Mouse (Mus musculus) ovary, postnatal 14 days (tissue): ENCODE results near the gene Pnrc1.

ENCODE experiments used
- DNase-seq: peaks from one replicate; pipeline ENCODE4 v3.0.0; 2022; ENCODE audit warnings: low spot score

The Pnrc1 gene

GRCm38 (mm10) chr4:33270386-33271314, 19.3 kb downstream of the Pnrc1 start:
- DNase-seq, result no peak

- no peak for DNase-seq
Measured at GRCm38 (mm10) chr4:33264979-33265726, 24.8 kb downstream of the Pnrc1 start.

- DNase-seq, result no peak
Measured at GRCm38 (mm10) chr4:33262897-33263296, 27.1 kb downstream of the Pnrc1 start.

GRCm38 (mm10) chr4:33261311-33261753, 28.6 kb downstream of the Pnrc1 start:
- peak; percentile 91 for DNase-seq

- DNase-seq, result no peak
Measured at GRCm38 (mm10) chr4:33260311-33260710, 29.7 kb downstream of the Pnrc1 start.

GRCm38 (mm10) chr4:33257263-33257964, 32.5 kb downstream of the Pnrc1 start:
- no peak for DNase-seq

GRCm38 (mm10) chr4:33254706-33255105, 35.3 kb downstream of the Pnrc1 start:
- DNase-seq, result no peak

GRCm38 (mm10) chr4:33250867-33251266, 39.1 kb downstream of the Pnrc1 start:
- no peak for DNase-seq

GRCm38 (mm10) chr4:33249716-33250230, 40.2 kb downstream of the Pnrc1 start:
- no peak for DNase-seq

GRCm38 (mm10) chr4:33248915-33249314, 41.0 kb downstream of the Pnrc1 start:
- no peak for DNase-seq

GRCm38 (mm10) chr4:33248062-33248889, 41.7 kb downstream of the Pnrc1 start:
- peak; percentile 96 for DNase-seq

GRCm38 (mm10) chr4:33247479-33248053, 42.4 kb downstream of the Pnrc1 start:
- peak; percentile 98 for DNase-seq

GRCm38 (mm10) chr4:33245853-33246395, 44.0 kb downstream of the Pnrc1 start:
- no peak for DNase-seq

- no peak for DNase-seq
Measured at GRCm38 (mm10) chr4:33243921-33244320, 46.0 kb downstream of the Pnrc1 start.

GRCm38 (mm10) chr4:33243016-33243758, 46.8 kb downstream of the Pnrc1 start:
- no peak for DNase-seq

GRCm38 (mm10) chr4:33242536-33242935, 47.4 kb downstream of the Pnrc1 start:
- DNase-seq, result no peak

GRCm38 (mm10) chr4:33230881-33231280, 59.1 kb downstream of the Pnrc1 start:
- DNase-seq, result no peak

GRCm38 (mm10) chr4:33229639-33230038, 60.3 kb downstream of the Pnrc1 start:
- no peak for DNase-seq

- no peak for DNase-seq
Measured at GRCm38 (mm10) chr4:33227164-33227563, 62.8 kb downstream of the Pnrc1 start.
